Mouse (Mus musculus) testis, adult 2 months (tissue): ENCODE measurements around the gene Mat2a.

Experiments used
- CTCF ChIP-seq: fragments of 200-500 bp; IDR thresholded peaks from 2 replicates; pipeline ENCODE4 v1.5.1; 2012; ENCODE audit warnings: low read depth, mild to moderate bottlenecking, inconsistent platforms, low read length, moderate library complexity; ENCODE audit not compliant: control insufficient read depth, insufficient read depth, insufficient replicate concordance
- POLR2A ChIP-seq: fragments of 200-500 bp; IDR thresholded peaks from 2 replicates; pipeline ENCODE4 v1.6.1; 2012; ENCODE audit warnings: low read depth, mild to moderate bottlenecking, inconsistent platforms, low read length, moderate library complexity; ENCODE audit not compliant: control insufficient read depth

- TF ChIP-seq CTCF (no peak), POLR2A (no peak)
Observed at GRCm38 (mm10) chr6:72465361-72466157, 26.2 kb upstream of the Mat2a start.
